Mouse (Mus musculus) layer of hippocampus, adult 8-10 months (tissue): ENCODE measurements around the gene Efemp2. TPM values are rescaled to one million over a fixed set of nuclear protein-coding genes. Genes with fewer than 3 reads are reported as not detected.

Source experiments
- total RNA-seq, 4 experiments: library from RNA; stranded (reverse); gene quantifications; 2 replicates each; pipeline ENCODE4 v1.2.4; 2022

The Efemp2 gene
- total RNA-seq, 4 experiments from 2014 or later, result 14.4 to 23.9 (median 22.1) TPM

Other genes starting within 250 kb of the Efemp2 start
- 10 to 100 TPM; 50.9 to 59.4 (median 55.3) TPM for gene Pacs1, start 200.8 kb upstream of the Efemp2 start, total RNA-seq
- 100 to 1,000 TPM; 202 to 215 (median 208) TPM for gene Sf3b2, start 178.5 kb upstream of the Efemp2 start, total RNA-seq
- 10 to 100 TPM; 83.2 to 92.3 (median 86.9) TPM for gene Gal3st3, start 175.6 kb upstream of the Efemp2 start, total RNA-seq
- gene Catsper1, start 138.2 kb upstream of the Efemp2 start, total RNA-seq, result not detected
- 10 to 100 TPM; 10.8 to 18.1 (median 12.5) TPM for gene Cst6, start 124.4 kb upstream of the Efemp2 start, total RNA-seq
- gene Eif1ad, start 107.2 kb upstream of the Efemp2 start, total RNA-seq, result 10 to 100 TPM; 18.6 to 27.4 (median 23.1) TPM
- 10 to 100 TPM; 74.1 to 85.8 (median 76.2) TPM for gene Banf1, start 106.8 kb upstream of the Efemp2 start, total RNA-seq
- gene Sart1, start 85.3 kb upstream of the Efemp2 start, total RNA-seq, result 100 to 1,000 TPM; 103 to 120 (median 114) TPM
- gene Tsga10ip, start 71.4 kb upstream of the Efemp2 start, total RNA-seq, result under 1 TPM in 3 of 4 experiments, not detected in 1; 0.34 to 0.63 (median 0.37) TPM
- 100 to 1,000 TPM; 308 to 358 (median 327) TPM for gene Drap1, start 49.0 kb upstream of the Efemp2 start, total RNA-seq
- gene AI837181, start 48.8 kb upstream of the Efemp2 start, total RNA-seq, result 10 to 100 TPM; 64.8 to 71.2 (median 67.6) TPM
- under 1 TPM; 0.20 to 0.67 (median 0.29) TPM for gene Fosl1, start 26.4 kb upstream of the Efemp2 start, total RNA-seq
- gene Ccdc85b, start 16.1 kb upstream of the Efemp2 start, total RNA-seq, result 10 to 100 TPM; 31.7 to 33.1 (median 32.4) TPM
- gene Fibp, start 13.3 kb upstream of the Efemp2 start, total RNA-seq, result 100 to 1,000 TPM in 1 of 4 experiments, 10 to 100 TPM in 3; 93.5 to 109 (median 96.4) TPM
- gene Ctsw, start 5.4 kb upstream of the Efemp2 start, total RNA-seq, result under 1 TPM in 3 of 4 experiments, not detected in 1; 0.29 to 0.81 (median 0.77) TPM
- gene Mus81, start 14.4 kb downstream of the Efemp2 start, total RNA-seq, result 10 to 100 TPM; 29.0 to 38.5 (median 33.8) TPM
- 1,000 to 10,000 TPM; 1,240 to 1,334 (median 1,291) TPM for gene Cfl1, start 16.5 kb downstream of the Efemp2 start, total RNA-seq
- gene 1700020D05Rik, start 29.8 kb downstream of the Efemp2 start, total RNA-seq, result 10 to 100 TPM in 2 of 4 experiments, 1 to 10 TPM in 2; 7.4 to 12.1 (median 9.6) TPM
- gene Snx32, start 36.6 kb downstream of the Efemp2 start, total RNA-seq, result 10 to 100 TPM; 86.8 to 95.2 (median 88.6) TPM
- not detected for gene Ovol1, start 86.7 kb downstream of the Efemp2 start, total RNA-seq
- gene Ap5b1, start 94.1 kb downstream of the Efemp2 start, total RNA-seq, result 1 to 10 TPM; 5.8 to 8.7 (median 6.6) TPM
- 10 to 100 TPM; 58.8 to 96.9 (median 78.2) TPM for gene Rnaseh2c, start 127.9 kb downstream of the Efemp2 start, total RNA-seq
- gene Kat5, start 136.3 kb downstream of the Efemp2 start, total RNA-seq, result 100 to 1,000 TPM in 1 of 4 experiments, 10 to 100 TPM in 3; 81.5 to 105 (median 86.9) TPM
- 10 to 100 TPM; 18.8 to 32.7 (median 23.7) TPM for gene Rela, start 163.5 kb downstream of the Efemp2 start, total RNA-seq
- 10 to 100 TPM; 16.2 to 20.4 (median 19.4) TPM for gene Sipa1, start 189.8 kb downstream of the Efemp2 start, total RNA-seq
- gene Map3k11, start 214.8 kb downstream of the Efemp2 start, total RNA-seq, result 10 to 100 TPM; 16.9 to 21.3 (median 18.7) TPM
- 10 to 100 TPM; 74.5 to 80.9 (median 77.0) TPM for gene Pcnx3, start 215.0 kb downstream of the Efemp2 start, total RNA-seq
- gene Kcnk7, start 230.4 kb downstream of the Efemp2 start, total RNA-seq, result under 1 TPM in 1 of 4 experiments, not detected in 3; 0.43 TPM